Mouse (Mus musculus): ENCODE data around the gene Slc35e4. TPM values are rescaled to one million over a fixed set of nuclear protein-coding genes. Genes with fewer than 3 reads are reported as not detected.
A peak's percentile ranks its signal among the peaks of the same experiment; 100 is the strongest.

Gene Slc35e4
- polyA plus RNA-seq, 1 experiment from 2014 or later: 7.9 TPM

DNA sequence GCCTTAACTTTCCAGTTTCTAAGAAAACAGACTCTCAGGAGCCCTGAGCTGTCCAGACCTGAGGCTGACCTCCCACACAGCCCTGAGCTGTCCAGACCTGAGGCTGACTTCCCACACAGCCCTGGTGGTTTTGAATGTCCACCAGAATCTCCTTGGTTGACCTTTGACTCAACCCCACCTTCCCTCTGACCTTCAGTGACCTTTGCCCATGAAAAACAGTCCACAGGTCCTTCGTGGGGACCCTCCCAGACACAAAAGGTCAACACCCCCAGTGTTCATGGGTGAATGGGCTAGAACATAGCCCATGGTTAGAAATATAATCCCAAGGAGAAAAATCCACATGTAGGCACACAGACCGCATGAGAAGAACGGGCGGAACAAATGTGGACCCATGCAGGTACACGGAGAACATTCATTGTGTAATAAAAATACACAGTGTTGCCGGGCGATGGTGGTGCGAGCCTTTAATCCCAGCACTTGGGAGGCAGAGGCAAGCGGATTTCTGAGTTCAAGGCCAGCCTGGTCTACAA is 19.4 kb upstream of the Slc35e4 start:
- Histone ChIP-seq H3K27me3 (0 out of 2 replicates have a peak, but pooled peaks cover 3% of the 10 kb centered on the region), H3K27ac (no peak overlapping the region), H3K9ac (no peak overlapping the region), H3K9me3 (replicated peaks) (no peaks in the 10 kb centered on the region), H3K4me2 (replicated peaks) (no peak overlapping the region), H3K4me3 (no peak overlapping the region), H3K36me3 (no peaks in the 10 kb centered on the region), H3K4me1 (peaks cover 7% of the 10 kb centered on the region)
- WGBS: 82% methylated on average over 9 of the region's 9 CpGs
- ATAC-seq (ENCODE audit: low FRiP score): no peak

DNA sequence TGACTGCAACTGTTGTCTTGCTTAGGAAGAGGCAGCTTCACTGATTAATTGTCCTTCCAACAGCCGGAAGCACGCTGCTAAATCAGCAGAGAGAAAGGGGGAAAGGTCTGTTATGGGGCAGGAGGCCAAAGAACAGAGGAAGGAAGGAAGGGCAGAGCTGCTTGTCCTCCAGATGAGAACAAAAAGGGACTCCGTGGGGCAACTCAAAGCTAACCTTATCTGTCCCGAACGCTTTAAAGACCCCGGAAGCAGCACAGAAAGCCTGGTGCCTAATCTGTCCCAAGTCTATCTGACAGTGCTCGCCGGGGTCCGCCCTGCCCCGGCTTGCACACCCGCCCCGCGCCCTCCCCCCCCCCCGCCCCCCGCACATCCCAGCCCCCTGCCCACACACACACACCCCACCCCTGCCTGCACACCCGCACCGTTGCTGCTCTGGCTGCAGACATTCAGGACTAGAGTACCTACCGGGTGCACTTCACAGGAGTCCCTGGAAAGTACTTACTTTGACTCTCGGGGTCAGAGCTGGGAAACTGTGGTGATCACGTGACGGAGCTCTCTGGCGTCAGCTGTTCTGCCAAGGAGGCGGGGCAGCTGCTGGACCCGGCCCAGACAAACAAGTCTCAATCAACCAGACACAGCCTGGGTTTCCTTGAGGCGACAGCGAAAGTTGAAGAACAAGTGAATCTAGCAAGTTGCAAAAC is 17.2 kb upstream of the Slc35e4 start, which contains the start of gene Tcn2:
Gene Tcn2 (minus strand): TSS at position 649 of the 701 bp plus-strand sequence.
- peak; percentile 83 for ATAC-seq (ENCODE audit: low FRiP score)
- 0 out of 2 replicates have a peak, but pooled peaks cover 3% of the 10 kb centered on the region for H3K27me3 ChIP-seq
- H3K27ac ChIP-seq: no peak within 1 kb of the TSS
- peak within 1 kb of the TSS; percentile 50 for H3K4me3 ChIP-seq
- H3K4me2 ChIP-seq (replicated peaks): peak within 1 kb of the TSS; percentile 84
- H3K36me3 ChIP-seq: no peaks in the 10 kb centered on the region
- under 1% methylated on average over 23 of the region's 26 CpGs for WGBS
- H3K9me3 ChIP-seq (replicated peaks): no peaks in the 10 kb centered on the region
- peaks cover 7% of the 10 kb centered on the region for H3K4me1 ChIP-seq
- peak within 1 kb of the TSS; percentile 67 for H3K9ac ChIP-seq

DNA sequence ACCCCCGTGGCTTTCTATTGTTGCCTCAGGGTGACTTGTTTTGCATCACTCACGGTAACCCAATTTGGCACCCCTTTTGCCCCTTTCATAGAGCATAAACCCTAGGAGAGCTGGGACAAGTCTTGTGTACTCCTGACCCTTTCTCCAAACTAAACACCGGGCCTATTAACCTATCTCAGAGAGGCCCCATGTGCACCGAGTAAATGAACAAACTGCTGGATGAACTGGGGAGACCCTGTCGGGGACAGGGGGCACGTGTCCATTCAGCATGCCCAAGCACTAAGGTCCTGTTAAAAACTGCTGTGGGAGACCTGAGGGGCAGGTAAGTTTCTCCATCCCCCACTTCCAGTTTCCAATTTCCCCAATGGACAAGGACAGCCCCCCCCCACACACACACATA is 16.5 kb upstream of the Slc35e4 start:
- 34% methylated on average over 6 of the region's 6 CpGs for WGBS
- no peaks in the 10 kb centered on the region for H3K9me3 ChIP-seq (replicated peaks)
- no peak for ATAC-seq (ENCODE audit: low FRiP score)
- peak overlapping the region; percentile 67 for H3K9ac ChIP-seq
- H3K27ac ChIP-seq: no peak overlapping the region
- H3K4me1 ChIP-seq: peaks cover 7% of the 10 kb centered on the region
- H3K4me2 ChIP-seq (replicated peaks): peak overlapping the region; percentile 84
- H3K36me3 ChIP-seq: no peaks in the 10 kb centered on the region
- H3K4me3 ChIP-seq: peak overlapping the region; percentile 50
- 0 out of 2 replicates have a peak, but pooled peaks cover 3% of the 10 kb centered on the region for H3K27me3 ChIP-seq

DNA sequence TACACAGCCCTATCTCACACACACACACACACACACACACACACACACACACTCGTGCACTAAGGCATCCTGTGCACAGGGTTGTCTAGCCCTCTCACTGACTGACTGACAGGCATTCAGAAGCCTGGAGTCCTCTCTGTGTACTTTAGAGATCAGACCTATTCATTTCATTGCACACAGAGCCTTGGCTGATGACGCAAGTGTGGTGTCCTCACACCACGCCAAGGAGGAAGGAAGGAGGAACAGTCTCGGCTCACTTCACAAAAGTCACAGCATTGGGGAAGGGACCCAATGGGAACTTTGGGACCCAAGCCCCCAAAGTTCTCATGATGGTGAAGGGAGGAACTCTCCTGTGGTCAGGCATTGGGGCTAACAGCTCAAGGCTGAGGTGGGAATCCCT is 15.6 kb upstream of the Slc35e4 start:
- H3K4me2 ChIP-seq (replicated peaks): no peak overlapping the region
- no peak overlapping the region for H3K9ac ChIP-seq
- peaks cover 7% of the 10 kb centered on the region for H3K4me1 ChIP-seq
- no peaks in the 10 kb centered on the region for H3K36me3 ChIP-seq
- H3K4me3 ChIP-seq: no peak overlapping the region
- H3K9me3 ChIP-seq (replicated peaks): no peaks in the 10 kb centered on the region
- no peak overlapping the region for H3K27ac ChIP-seq
- 85% methylated on average over 4 of the region's 4 CpGs for WGBS
- H3K27me3 ChIP-seq: 0 out of 2 replicates have a peak, but pooled peaks cover 3% of the 10 kb centered on the region
- ATAC-seq (ENCODE audit: low FRiP score): no peak

DNA sequence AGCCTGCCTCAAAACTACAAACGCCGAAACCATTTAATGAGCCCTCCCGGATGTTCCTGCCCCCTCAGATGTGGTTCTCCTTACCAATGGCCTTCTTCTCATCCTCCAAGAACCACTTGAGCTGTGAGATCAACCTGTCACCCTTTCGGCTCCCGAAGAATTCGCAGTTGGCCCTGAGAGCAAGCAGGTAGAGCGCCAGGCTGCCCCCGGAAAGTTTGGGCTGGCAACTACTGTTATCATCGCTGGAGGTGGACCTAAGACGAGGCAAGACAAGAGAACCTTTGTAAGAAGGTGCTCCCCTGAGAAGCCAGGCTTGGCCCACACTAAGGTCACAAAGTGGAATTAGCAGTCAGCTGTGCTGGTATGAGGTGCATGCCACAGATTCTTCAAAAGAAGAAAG is 11.5 kb upstream of the Slc35e4 start:
- WGBS: 95% methylated on average over 10 of the region's 10 CpGs
- Histone ChIP-seq H3K9me3 (replicated peaks) (no peaks in the 10 kb centered on the region), H3K27ac (no peak overlapping the region), H3K4me2 (replicated peaks) (no peak overlapping the region), H3K4me3 (no peak overlapping the region), H3K36me3 (peaks cover 20% of the 10 kb centered on the region; the same call in 1 of the 2 replicates), H3K4me1 (peaks cover 1% of the 10 kb centered on the region), H3K9ac (no peak overlapping the region), H3K27me3 (no peaks in the 10 kb centered on the region)
- ATAC-seq (ENCODE audit: low FRiP score): no peak

DNA sequence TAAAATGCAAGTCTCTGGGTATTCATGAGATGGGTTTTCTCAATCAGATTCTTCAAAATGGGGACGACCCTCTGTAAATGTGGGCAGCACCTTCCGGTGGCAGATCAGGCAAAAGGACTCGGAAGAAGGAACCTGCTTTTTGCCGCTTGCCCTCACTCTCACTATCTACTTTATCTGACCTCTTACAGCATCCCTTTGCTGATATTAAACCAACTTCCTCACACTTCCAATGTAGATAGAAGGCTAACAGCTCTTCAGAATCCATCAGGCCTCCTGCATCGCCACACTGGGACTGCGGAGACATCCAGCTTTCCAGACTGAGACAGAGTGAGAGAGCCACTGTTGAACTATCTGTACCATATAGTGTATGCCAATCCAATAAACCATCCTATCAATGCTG is 8.3 kb upstream of the Slc35e4 start:
- H3K27ac ChIP-seq: no peak overlapping the region
- peaks cover 20% of the 10 kb centered on the region; the same call in 1 of the 2 replicates for H3K36me3 ChIP-seq
- ATAC-seq (ENCODE audit: low FRiP score): no peak
- 98% methylated on average over 6 of the region's 6 CpGs for WGBS
- H3K4me2 ChIP-seq (replicated peaks): no peak overlapping the region
- H3K4me1 ChIP-seq: no peaks in the 10 kb centered on the region
- no peak overlapping the region for H3K4me3 ChIP-seq
- no peaks in the 10 kb centered on the region for H3K27me3 ChIP-seq
- no peaks in the 10 kb centered on the region for H3K9me3 ChIP-seq (replicated peaks)
- H3K9ac ChIP-seq: no peak overlapping the region

DNA sequence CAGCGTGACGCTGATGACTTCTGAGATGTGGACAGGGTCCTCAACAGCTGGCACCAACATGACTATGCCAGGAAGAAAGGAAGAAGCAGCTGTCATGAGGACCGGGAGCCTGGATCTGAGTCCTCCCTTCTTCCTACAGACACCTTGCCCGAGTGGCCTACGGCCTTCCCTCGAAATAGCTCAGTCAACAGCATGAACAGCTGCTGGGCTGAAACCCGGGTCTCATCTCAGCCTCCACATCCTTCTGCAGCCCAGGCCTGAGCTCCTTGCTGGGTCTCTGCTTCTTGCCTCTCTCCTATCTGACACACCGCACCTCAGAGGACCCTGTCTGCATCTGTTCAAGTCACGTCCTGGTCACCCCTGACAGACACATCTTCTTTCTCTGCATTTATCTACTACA is 7.7 kb upstream of the Slc35e4 start:
- H3K36me3 ChIP-seq: peaks cover 20% of the 10 kb centered on the region; the same call in 1 of the 2 replicates
- H3K4me1 ChIP-seq: no peaks in the 10 kb centered on the region
- H3K4me2 ChIP-seq (replicated peaks): no peak overlapping the region
- no peak overlapping the region for H3K4me3 ChIP-seq
- no peak for ATAC-seq (ENCODE audit: low FRiP score)
- no peak overlapping the region for H3K27ac ChIP-seq
- WGBS: 92% methylated on average over 9 of the region's 9 CpGs
- H3K27me3 ChIP-seq: no peaks in the 10 kb centered on the region
- no peaks in the 10 kb centered on the region for H3K9me3 ChIP-seq (replicated peaks)
- no peak overlapping the region for H3K9ac ChIP-seq

DNA sequence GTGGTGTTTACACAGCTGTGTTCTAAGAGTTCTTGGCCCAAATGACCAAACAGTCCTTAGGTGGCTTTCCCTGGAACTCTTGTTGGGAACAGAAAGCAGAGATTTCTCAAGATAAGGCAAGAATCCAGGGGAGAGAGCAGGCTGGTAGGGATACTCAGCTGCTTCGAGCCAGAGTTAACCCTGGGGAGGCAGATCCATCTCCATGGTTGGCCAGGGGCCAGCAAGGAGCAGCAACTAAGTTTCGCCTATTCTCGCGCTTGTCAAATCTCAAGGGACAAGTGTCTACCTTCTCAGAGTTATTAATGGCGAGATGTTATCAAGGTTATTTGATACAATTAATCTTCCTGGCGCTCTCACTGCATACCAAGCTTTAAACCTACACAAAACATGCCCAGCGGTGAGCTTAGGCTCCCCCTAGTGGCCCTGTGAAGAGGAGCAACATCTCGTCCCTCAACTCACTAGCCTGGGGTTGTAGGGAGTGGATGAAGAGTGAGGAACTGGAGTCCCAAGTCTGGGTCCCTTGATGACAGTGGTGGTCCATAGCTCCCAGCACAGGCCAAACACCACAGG is 6.9 kb upstream of the Slc35e4 start:
- WGBS: 35% methylated on average over 8 of the region's 8 CpGs
- H3K36me3 ChIP-seq: peaks cover 20% of the 10 kb centered on the region; the same call in 1 of the 2 replicates
- ATAC-seq (ENCODE audit: low FRiP score): no peak
- no peaks in the 10 kb centered on the region for H3K9me3 ChIP-seq (replicated peaks)
- no peak overlapping the region for H3K27ac ChIP-seq
- no peak overlapping the region for H3K9ac ChIP-seq
- no peaks in the 10 kb centered on the region for H3K27me3 ChIP-seq
- no peak overlapping the region for H3K4me3 ChIP-seq
- no peak overlapping the region for H3K4me2 ChIP-seq (replicated peaks)
- no peaks in the 10 kb centered on the region for H3K4me1 ChIP-seq

DNA sequence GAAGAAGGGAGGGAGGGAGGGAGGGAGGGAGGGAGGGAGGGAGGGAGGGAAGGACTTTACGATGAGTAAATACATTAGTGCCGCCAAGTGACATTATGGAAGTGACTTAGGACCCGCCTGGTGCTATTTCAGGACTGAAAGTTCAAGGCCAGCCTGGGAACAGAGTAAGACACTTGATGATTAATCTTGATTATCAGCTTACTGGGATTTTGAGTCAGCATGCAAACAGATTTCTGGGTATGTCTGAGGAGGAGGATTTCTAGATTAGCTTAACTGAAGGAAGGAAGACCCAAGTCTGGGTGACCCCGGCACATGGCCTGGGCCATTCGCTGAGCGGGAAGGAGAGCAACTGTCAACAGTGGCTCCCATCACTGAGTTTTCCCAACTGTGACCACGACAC is 6.0 kb upstream of the Slc35e4 start:
- Histone ChIP-seq H3K4me1 (no peaks in the 10 kb centered on the region), H3K9ac (no peak overlapping the region), H3K9me3 (replicated peaks) (no peaks in the 10 kb centered on the region), H3K27me3 (no peaks in the 10 kb centered on the region), H3K4me3 (no peak overlapping the region), H3K27ac (no peak overlapping the region), H3K36me3 (peaks cover 20% of the 10 kb centered on the region; the same call in 1 of the 2 replicates), H3K4me2 (replicated peaks) (no peak overlapping the region)
- WGBS: 90% methylated on average over 7 of the region's 7 CpGs
- ATAC-seq (ENCODE audit: low FRiP score): no peak

DNA sequence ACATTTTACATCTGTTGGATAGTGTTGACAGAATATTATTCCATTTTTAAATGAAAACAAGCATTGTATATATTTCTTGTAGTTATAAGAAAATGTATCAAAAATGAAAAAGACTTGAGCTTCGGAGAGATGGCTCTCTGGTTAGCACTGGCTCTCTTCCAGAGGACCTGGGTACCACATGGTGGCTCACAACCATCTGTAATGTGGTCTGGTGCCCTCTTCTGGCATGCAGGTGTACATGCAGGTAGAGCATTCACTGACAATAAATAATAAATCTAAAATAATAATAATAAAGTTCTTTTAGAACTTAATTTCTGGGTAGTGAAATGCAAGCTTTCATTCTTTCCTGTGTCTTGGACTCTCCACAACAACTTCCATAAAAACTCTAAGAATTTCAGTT is 4.3 kb upstream of the Slc35e4 start:
- Histone ChIP-seq H3K4me1 (0 out of 2 replicates have a peak, but pooled peaks cover 3% of the 10 kb centered on the region), H3K4me3 (no peak overlapping the region), H3K27ac (no peak overlapping the region), H3K27me3 (no peaks in the 10 kb centered on the region), H3K36me3 (peaks cover 13% of the 10 kb centered on the region; the same call in 1 of the 2 replicates), H3K9ac (no peak overlapping the region), H3K4me2 (replicated peaks) (no peak overlapping the region), H3K9me3 (replicated peaks) (no peaks in the 10 kb centered on the region)
- 53% methylated on average over 1 of the region's 1 CpGs for WGBS
- ATAC-seq (ENCODE audit: low FRiP score): no peak

DNA sequence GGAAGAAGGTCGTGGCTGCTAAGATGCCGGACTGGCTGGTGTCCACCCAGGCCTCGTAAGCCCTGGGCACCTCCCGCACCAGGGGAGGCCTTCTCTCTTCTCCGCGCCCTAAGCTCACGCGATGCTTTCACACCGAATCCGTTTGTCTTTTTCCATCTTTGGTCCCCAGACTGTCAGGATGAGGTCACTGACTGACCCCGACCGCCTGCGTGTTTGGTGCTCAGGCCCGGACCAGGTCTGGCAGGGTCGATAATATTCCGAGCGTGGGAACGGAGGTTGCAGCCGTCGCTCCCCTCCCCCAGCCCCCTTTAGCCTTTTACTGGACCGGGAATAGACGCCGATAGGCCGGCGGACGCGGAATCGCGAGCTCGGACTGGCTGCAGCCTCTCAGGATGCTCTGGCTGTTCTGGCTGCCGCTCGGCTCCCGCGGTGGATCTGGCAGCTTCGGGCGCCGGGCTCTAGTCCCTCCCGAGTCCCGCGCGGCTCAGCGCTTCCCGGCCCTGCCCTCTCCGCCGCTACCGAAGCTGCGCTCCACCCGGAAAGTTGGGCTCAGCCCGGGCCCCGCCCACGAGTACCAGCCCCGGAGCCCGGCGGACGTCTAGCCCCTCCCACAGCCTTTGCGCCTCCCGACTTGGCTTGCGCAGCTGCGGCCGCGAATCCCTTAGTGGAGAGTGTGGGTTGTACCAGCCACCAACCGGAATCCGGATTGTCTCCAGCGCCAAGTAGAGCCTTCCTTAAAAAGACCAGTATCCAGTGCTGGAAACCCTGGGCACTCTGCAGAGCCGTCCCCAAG is 952 bp downstream of the Slc35e4 start:
- peak overlapping the region; percentile 66 for H3K27ac ChIP-seq
- peak overlapping the region; percentile 75 for H3K9ac ChIP-seq
- peak; percentile 89 for ATAC-seq (ENCODE audit: low FRiP score)
- WGBS: under 1% methylated on average over 64 of the region's 65 CpGs
- peak overlapping the region; percentile 63 for H3K4me3 ChIP-seq
- H3K27me3 ChIP-seq: peaks cover 11% of the 10 kb centered on the region
- H3K9me3 ChIP-seq (replicated peaks): no peaks in the 10 kb centered on the region
- peaks cover 38% of the 10 kb centered on the region for H3K4me1 ChIP-seq
- peak overlapping the region; percentile 71 for H3K4me2 ChIP-seq (replicated peaks)
- H3K36me3 ChIP-seq: no peaks in the 10 kb centered on the region

DNA sequence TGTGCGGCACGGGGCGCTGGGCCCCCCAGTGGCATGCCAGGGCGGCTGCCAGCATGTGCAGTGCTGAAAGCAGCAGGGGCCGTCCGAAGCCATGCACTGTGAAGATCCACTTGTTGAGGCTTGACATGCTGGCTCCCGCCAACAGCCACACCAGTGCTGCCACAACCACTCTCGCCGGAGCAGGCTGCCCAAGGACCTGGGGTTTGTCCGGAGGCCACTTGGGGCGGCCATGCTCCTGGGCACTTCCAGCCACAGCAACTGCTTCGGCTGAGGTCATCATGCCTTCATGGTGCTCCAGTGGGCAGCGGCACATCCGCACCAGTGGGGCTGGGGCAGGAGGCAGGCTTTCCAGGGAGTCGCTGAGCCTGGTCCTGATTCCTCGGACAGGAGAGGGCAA is 1.6 kb downstream of the Slc35e4 start:
- Histone ChIP-seq H3K4me2 (replicated peaks) (peak overlapping the region; percentile 71), H3K4me1 (peaks cover 38% of the 10 kb centered on the region), H3K27me3 (peaks cover 11% of the 10 kb centered on the region), H3K36me3 (no peaks in the 10 kb centered on the region), H3K27ac (no peak overlapping the region), H3K9me3 (replicated peaks) (no peaks in the 10 kb centered on the region), H3K4me3 (peak overlapping the region; percentile 63), H3K9ac (peak overlapping the region; percentile 75)
- WGBS: 1% methylated on average over 16 of the region's 16 CpGs
- ATAC-seq (ENCODE audit: low FRiP score): peak; percentile 9; the same call in 1 of the 2 replicates

All from hindbrain, embryonic 12.5 days (tissue).